Mouse (Mus musculus) cerebellum, adult 11-12 months (tissue): Measurements from ENCODE around the gene Cplx3.

Source experiments
- DNase-seq: peaks from one replicate; pipeline ENCODE4 v3.0.0; 2022

The Cplx3 gene

GRCm38 (mm10) chr9:57637741-57638322, 31.8 kb upstream of the Cplx3 start:
- DNase-seq = no peak

DNA sequence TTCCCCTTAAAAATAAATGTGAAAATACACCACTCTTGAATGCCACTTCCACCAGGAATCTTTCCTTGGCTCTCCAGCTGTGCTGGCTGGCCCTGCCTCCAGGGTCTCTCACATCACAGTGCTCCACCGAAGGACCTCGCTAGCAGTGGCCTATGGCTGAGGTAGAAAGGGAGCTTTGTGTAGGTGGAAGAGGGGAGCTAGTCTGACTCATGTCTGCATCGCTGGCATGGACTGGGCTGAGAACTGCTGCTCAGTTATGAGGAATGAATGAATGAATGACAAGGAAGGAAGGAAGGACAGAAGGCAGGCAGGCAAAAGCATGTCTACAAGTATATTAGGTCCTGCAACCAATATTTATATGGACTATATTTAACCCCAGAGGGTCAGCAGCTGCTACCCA, 31.2 kb upstream of the Cplx3 start:
- DNase-seq = no peak

GRCm38 (mm10) chr9:57633481-57634024, 27.5 kb upstream of the Cplx3 start:
- DNase-seq = no peak

- DNase-seq = peak; percentile 70
These were observed 23.2 kb upstream of the Cplx3 start for GRCm38 (mm10) chr9:57629118-57629874.

- DNase-seq = no peak
These were observed 22.6 kb upstream of the Cplx3 start for GRCm38 (mm10) chr9:57628717-57629116.

DNA sequence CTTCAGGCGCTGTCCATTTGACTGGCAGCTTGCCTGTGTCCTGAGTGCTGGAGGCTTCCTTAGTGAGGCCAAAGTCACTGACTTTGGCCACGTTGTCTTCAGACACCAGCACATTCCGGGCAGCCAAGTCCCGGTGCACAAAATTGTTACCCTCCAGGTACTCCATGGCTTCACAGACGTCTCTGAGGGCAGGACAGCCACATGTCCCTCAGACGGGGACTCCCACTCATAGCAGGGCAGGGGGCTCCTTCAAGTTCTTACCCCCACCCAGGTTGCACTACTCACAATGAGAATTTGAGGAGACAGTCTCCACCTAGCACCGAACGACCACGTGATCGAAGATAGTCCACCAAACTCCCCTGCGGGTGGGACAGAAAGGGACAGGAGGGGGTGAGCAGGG, 21.8 kb upstream of the Cplx3 start:
- DNase-seq = no peak

- DNase-seq = no peak
These were observed 21.1 kb upstream of the Cplx3 start for GRCm38 (mm10) chr9:57627191-57627590.

- DNase-seq = peak; percentile 47
These were observed 19.8 kb upstream of the Cplx3 start for GRCm38 (mm10) chr9:57625674-57626500.

GRCm38 (mm10) chr9:57624295-57624694, 18.2 kb upstream of the Cplx3 start:
- no peak for DNase-seq

- no peak for DNase-seq
These were observed 14.6 kb upstream of the Cplx3 start, which contains the start of gene Lman1l for GRCm38 (mm10) chr9:57620674-57621073. TSS of gene Lman1l (minus strand) at chr9:57620774.

DNA sequence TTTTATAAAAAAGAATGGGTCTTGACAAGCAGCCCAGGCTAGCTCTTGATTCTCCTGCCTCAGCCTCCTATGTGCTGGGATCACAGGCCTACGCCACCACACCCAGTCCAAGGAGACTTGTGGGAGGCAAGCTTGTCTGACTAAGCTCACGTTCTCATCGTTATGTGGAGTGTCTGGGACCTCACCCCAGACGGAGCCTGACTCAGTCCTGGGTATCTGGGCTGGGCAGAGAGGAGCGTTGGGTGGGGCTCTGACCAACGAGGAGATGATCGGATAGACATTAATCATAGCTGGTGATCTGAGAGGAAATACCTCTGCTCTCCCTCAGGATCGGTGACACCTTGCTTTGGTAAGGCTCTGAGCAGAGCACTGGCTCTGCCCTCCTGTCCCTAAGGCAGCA, 12.8 kb upstream of the Cplx3 start:
- DNase-seq = no peak

- DNase-seq = no peak
These were observed 11.6 kb upstream of the Cplx3 start for GRCm38 (mm10) chr9:57617556-57618169.

GRCm38 (mm10) chr9:57614786-57615185, 8.7 kb upstream of the Cplx3 start:
- no peak for DNase-seq

DNA sequence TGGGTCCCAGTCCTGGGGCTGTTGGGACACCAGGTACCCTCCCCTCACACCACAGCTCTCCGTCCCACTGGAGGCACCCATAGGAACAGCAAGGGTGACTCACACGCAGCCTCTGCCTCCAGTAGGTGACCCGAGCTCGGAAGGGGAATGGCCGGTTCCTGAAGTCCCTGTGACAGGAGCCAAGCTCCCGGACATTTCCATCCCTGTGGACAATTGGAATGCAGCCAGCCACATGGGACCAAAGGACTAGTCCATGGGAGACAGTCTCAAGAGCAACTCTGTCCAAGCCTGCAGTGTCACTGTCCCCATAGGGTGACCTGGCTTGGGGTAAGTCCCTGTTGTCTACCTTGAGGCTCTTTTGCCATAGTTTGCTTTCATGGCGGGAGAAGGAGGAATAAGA, 7.9 kb upstream of the Cplx3 start:
- DNase-seq = no peak

- no peak for DNase-seq
These were observed 6.5 kb upstream of the Cplx3 start for GRCm38 (mm10) chr9:57612587-57612986.

GRCm38 (mm10) chr9:57610359-57610826, 4.3 kb upstream of the Cplx3 start:
- peak; percentile 56 for DNase-seq

- DNase-seq = no peak
These were observed 3.7 kb upstream of the Cplx3 start for GRCm38 (mm10) chr9:57609803-57610202.

DNA sequence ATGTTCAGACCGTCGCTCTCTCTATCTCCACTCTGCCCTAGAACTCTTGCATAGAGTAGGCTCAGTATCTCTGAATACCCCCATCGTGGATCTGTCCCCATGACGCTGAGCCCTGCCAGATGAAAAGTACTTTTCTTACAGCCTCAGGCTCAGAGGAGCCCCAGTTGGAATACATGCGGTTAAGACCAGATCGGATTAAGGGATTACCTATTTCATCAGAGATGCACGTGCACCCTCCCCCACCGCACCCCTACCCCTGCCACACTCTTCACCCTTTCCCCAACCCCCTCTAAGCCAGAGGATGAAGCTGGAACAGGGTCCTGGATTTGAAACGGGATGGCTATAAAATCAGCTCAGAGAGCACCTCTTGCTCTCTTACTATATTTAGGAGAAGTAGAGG, 578 bp downstream of the Cplx3 start:
- no peak for DNase-seq

GRCm38 (mm10) chr9:57604875-57605274, 1.2 kb downstream of the Cplx3 start:
- DNase-seq = no peak

DNA sequence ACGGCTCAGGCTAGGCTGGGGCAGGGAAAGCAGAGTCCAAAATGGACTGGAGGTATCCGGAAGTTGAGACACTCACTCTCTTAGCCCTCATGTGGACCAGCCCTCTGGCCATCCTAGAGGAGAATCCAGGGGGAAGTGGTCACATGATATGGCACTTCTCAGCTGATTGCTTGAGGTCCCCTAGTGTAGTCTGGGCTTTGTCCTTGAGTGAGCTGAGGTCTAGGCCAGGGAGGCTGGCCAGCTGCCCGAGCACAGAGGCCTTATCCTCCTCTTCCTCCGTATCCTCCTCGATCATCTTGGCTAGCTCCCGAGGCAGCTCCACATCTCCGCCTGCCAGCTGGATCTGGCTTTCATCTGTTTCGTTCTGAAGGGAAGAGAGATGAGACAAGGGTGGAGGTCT, 4.0 kb downstream of the Cplx3 start:
- DNase-seq = no peak

DNA sequence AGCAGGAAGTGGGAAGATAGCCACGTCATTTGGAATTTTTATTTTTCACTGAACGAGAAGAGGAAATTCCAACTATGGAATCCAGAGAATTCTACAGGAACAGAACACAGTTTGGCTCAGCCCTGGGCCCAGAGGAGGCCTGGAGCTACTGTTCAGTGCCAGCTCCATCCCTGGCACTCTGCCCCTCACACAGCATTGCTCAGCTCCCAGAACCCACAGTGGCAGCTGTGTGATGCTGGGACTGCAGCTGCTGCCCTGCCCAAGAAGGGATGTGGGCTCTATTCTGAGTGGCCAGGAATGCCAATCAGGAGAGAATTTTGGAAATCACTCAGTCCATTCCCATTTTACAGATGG, 4.8 kb downstream of the Cplx3 start:
- DNase-seq = no peak

DNA sequence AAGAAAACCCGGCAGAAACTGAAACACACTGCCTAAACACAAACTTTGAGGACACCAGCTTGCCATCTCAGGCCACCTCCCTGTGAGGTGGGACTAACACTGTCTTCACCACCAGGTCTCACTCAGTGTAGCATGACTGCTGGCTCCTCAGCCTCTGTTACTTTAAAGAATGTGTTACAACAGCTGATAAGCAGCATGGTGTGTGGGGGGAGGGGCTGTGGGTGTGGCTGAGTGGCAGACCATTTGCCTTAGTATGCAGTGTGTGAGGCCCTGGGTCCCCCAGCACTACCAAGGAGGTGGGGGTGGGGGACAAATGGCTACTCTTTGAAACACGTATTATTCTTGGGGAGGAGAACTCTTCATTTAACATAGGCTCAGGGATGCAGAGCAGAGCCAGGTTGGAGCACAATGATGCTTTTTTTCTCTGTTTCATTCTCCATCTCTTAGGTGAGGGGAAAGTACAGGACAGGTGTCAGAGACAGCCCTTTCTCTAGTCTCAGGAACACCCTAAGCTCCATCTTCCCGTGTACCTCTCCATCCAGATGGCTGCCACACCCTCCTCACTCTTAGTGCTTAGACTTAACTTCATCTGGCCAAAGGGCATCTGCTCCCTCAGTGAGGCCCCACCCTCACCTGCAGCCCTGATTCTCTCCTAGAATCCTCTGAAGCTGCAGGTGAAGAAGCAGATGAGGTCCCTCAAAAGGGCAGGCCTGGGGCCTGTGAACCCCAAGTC, 5.3 kb downstream of the Cplx3 start:
- DNase-seq = no peak
